Mouse (Mus musculus) bone marrow macrophage, adult 2 months (primary cell): ENCODE data around the gene Tacr2.

Experiments
- CTCF ChIP-seq: IDR thresholded peaks from 2 replicates; pipeline ENCODE4 v1.5.1; 2012; ENCODE audit warnings: low read depth, mild to moderate bottlenecking, low read length, moderate library complexity
- POLR2A ChIP-seq: IDR thresholded peaks from 2 replicates; pipeline ENCODE4 v1.6.1; 2012; ENCODE audit warnings: mild to moderate bottlenecking, low read depth, low read length, borderline replicate concordance

- TF ChIP-seq POLR2A (no peak), CTCF (no peak)
Observed at GRCm38 (mm10) chr10:62224231-62224630, 28.0 kb upstream of the Tacr2 start.
